Mouse (Mus musculus): ENCODE measurements around the gene Jakmip3.

Gene Jakmip3

GRCm38 (mm10) chr7:138940612-138941461 is at the start of gene Jakmip3:
Jakmip3 (plus strand) TSS chr7:138940730.
- no peak for DNase-seq (ENCODE audit: low spot score)

GRCm38 (mm10) chr7:138898122-138898521 is 42.4 kb upstream of the Jakmip3 start:
- no peak for DNase-seq (ENCODE audit: low spot score)

- DNase-seq (ENCODE audit: low spot score), result no peak
These were observed 41.8 kb upstream of the Jakmip3 start for GRCm38 (mm10) chr7:138898743-138899142.

- DNase-seq (ENCODE audit: low spot score), result no peak
These were observed 36.6 kb upstream of the Jakmip3 start for GRCm38 (mm10) chr7:138903886-138904435.

- DNase-seq (ENCODE audit: low spot score), result no peak
These were observed 34.1 kb upstream of the Jakmip3 start for GRCm38 (mm10) chr7:138906441-138906840.

GRCm38 (mm10) chr7:138907043-138907442 is 33.5 kb upstream of the Jakmip3 start:
- no peak for DNase-seq (ENCODE audit: low spot score)

GRCm38 (mm10) chr7:138907976-138908375 is 32.6 kb upstream of the Jakmip3 start:
- no peak for DNase-seq (ENCODE audit: low spot score)

- no peak for DNase-seq (ENCODE audit: low spot score)
These were observed 31.7 kb upstream of the Jakmip3 start for GRCm38 (mm10) chr7:138908768-138909276.

GRCm38 (mm10) chr7:138909277-138910192 is 31.0 kb upstream of the Jakmip3 start, which contains the start of gene Bnip3:
Bnip3 (minus strand) TSS chr7:138909519.
- peak; percentile 93 for DNase-seq (ENCODE audit: low spot score)

- no peak for DNase-seq (ENCODE audit: low spot score)
These were observed 30.4 kb upstream of the Jakmip3 start for GRCm38 (mm10) chr7:138910193-138910562.

GRCm38 (mm10) chr7:138913616-138914015 is 26.9 kb upstream of the Jakmip3 start:
- no peak for DNase-seq (ENCODE audit: low spot score)

GRCm38 (mm10) chr7:138919156-138919944 is 21.2 kb upstream of the Jakmip3 start:
- peak; percentile 79 for DNase-seq (ENCODE audit: low spot score)

GRCm38 (mm10) chr7:138921611-138922010 is 18.9 kb upstream of the Jakmip3 start:
- DNase-seq (ENCODE audit: low spot score), result no peak

- no peak for DNase-seq (ENCODE audit: low spot score)
These were observed 16.6 kb upstream of the Jakmip3 start for GRCm38 (mm10) chr7:138923756-138924425.

- DNase-seq (ENCODE audit: low spot score), result no peak
These were observed 12.1 kb upstream of the Jakmip3 start for GRCm38 (mm10) chr7:138928456-138928855.

GRCm38 (mm10) chr7:138934523-138934922 is 6.0 kb upstream of the Jakmip3 start:
- DNase-seq (ENCODE audit: low spot score), result no peak

GRCm38 (mm10) chr7:138938991-138939390 is 1.5 kb upstream of the Jakmip3 start:
- no peak for DNase-seq (ENCODE audit: low spot score)

- no peak for DNase-seq (ENCODE audit: low spot score)
These were observed 296 bp upstream of the Jakmip3 start for GRCm38 (mm10) chr7:138940256-138940611.

GRCm38 (mm10) chr7:138941571-138941970 is 1.0 kb downstream of the Jakmip3 start:
- DNase-seq (ENCODE audit: low spot score), result no peak

- no peak for DNase-seq (ENCODE audit: low spot score)
These were observed 1.8 kb downstream of the Jakmip3 start for GRCm38 (mm10) chr7:138942301-138942700.

GRCm38 (mm10) chr7:138945668-138946067 is 5.1 kb downstream of the Jakmip3 start:
- no peak for DNase-seq (ENCODE audit: low spot score)

Data from ovary, postnatal 36 days (tissue).